Mouse (Mus musculus): Measurements from ENCODE around the gene Csrp1.

- no peak for TF ChIP-seq CTCF (IDR thresholded peaks at IDR 0.05; ENCODE audit: insufficient read depth, low read length)
- TF ChIP-seq POLR2A (IDR thresholded peaks at IDR 0.05; ENCODE audit: borderline replicate concordance, extremely low read depth, low read depth, low read length): no peak
Measured at GRCm38 (mm10) chr1:135800192-135800950, 80.5 kb downstream of the Csrp1 start.
